Mouse (Mus musculus) heart, embryonic 15.5 days (tissue): ENCODE results near the gene Mdh1b. TPM values are rescaled to one million over a fixed set of nuclear protein-coding genes. Genes with fewer than 3 reads are reported as not detected.
A peak's percentile ranks its signal among the peaks of the same experiment; 100 is the strongest.

Source experiments
- ATAC-seq: fragments of 200-750 bp; cut with Nextera tagmentation; replicated peaks from 2 replicates; pipeline ENCODE4 v1.8.0; 2017; ENCODE audit warnings: low read depth, moderate TSS enrichment; ENCODE audit not compliant: insufficient number of reproducible peaks, insufficient read depth, low FRiP score
- H3K27ac ChIP-seq: fragments of 300-500 bp; sonication (generic); 2 replicates; pipeline ENCODE4 v1.5.1; 2015; ENCODE audit warnings: mild to moderate bottlenecking, inconsistent platforms
- H3K27me3 ChIP-seq: fragments of 300-500 bp; sonication (generic); 2 replicates; pipeline ENCODE4 v1.6.1; 2015; ENCODE audit warnings: inconsistent platforms
- H3K36me3 ChIP-seq: fragments of 300-500 bp; sonication (generic); 2 replicates; pipeline ENCODE4 v1.6.1; 2015; ENCODE audit warnings: mild to moderate bottlenecking, inconsistent platforms
- H3K4me1 ChIP-seq: fragments of 300-500 bp; sonication (generic); replicated peaks from 2 replicates; pipeline ENCODE4 v1.6.1; 2015; ENCODE audit warnings: inconsistent platforms
- H3K4me2 ChIP-seq: fragments of 300-500 bp; sonication (generic); 2 replicates; pipeline ENCODE4 v1.6.1; 2015; ENCODE audit warnings: inconsistent platforms, mild to moderate bottlenecking, moderate library complexity
- H3K4me3 ChIP-seq: fragments of 300-500 bp; sonication (generic); 2 replicates; pipeline ENCODE4 v1.5.1; 2015; ENCODE audit warnings: mild to moderate bottlenecking, inconsistent platforms
- H3K9ac ChIP-seq: fragments of 300-500 bp; sonication (generic); 2 replicates; pipeline ENCODE4 v1.6.1; 2015; ENCODE audit warnings: mild to moderate bottlenecking, inconsistent platforms
- H3K9me3 ChIP-seq: fragments of 300-500 bp; sonication (generic); replicated peaks from 2 replicates; pipeline ENCODE4 v1.6.1; 2016; ENCODE audit warnings: inconsistent platforms
- WGBS: fragments of 180-500 bp; shearing (Covaris S2); methylation state at CpG from one replicate; pipeline ENCODE4 v1.1.7; 2015; ENCODE audit warnings: mixed read lengths; 5-methylcytosine and 5-hydroxymethylcytosine counted together
- polyA plus RNA-seq: library from polyadenylated mRNA; unstranded; fragments of >200 nt; fragmentation: Nextera tagmentation; extraction: Ambion mirVana; gene quantifications from 2 replicates; pipeline ENCODE4 v1.2.1, GENCODE M21; 2015

Mdh1b gene
- polyA plus RNA-seq: 0.10 TPM in 1 of 2 replicates, not detected in the other

GRCm38 (mm10) chr1:63730240-63730771, at the start of gene Mdh1b, which contains the start of gene Fastkd2:
Gene Mdh1b (minus strand): TSS chr1:63730318.
Gene Fastkd2 (plus strand): TSS chr1:63730614.
- no peak; the same call in 1 of the 2 replicates for ATAC-seq
- no peaks in the 10 kb centered on the region for H3K27me3 ChIP-seq
- under 1% methylated on average over 31 of the region's 31 CpGs for WGBS
- H3K4me3 ChIP-seq: peak within 1 kb of the TSS; percentile 65
- H3K27ac ChIP-seq: no peak within 1 kb of the TSS
- H3K4me2 ChIP-seq: peak within 1 kb of the TSS; percentile 64
- H3K9ac ChIP-seq: peak within 1 kb of the TSS; percentile 57
- H3K9me3 ChIP-seq: no peaks in the 10 kb centered on the region
- peaks cover 14% of the 10 kb centered on the region for H3K4me1 ChIP-seq
- H3K36me3 ChIP-seq: no peaks in the 10 kb centered on the region

GRCm38 (mm10) chr1:63776902-63777630, 46.9 kb upstream of the Mdh1b start:
- H3K27ac ChIP-seq: no peak overlapping the region

GRCm38 (mm10) chr1:63776396-63776795, 46.3 kb upstream of the Mdh1b start:
- WGBS: 29% methylated on average over 1 of the region's 1 CpGs
- ATAC-seq: no peak
- Histone ChIP-seq H3K4me2 (no peak overlapping the region), H3K27ac (no peak overlapping the region), H3K36me3 (no peaks in the 10 kb centered on the region), H3K27me3 (no peaks in the 10 kb centered on the region), H3K4me3 (no peak overlapping the region), H3K9ac (no peak overlapping the region), H3K9me3 (no peaks in the 10 kb centered on the region), H3K4me1 (no peaks in the 10 kb centered on the region)

More at GRCm38 (mm10) chr1:63776902-63777630, 46.9 kb upstream of the Mdh1b start:
- no peak for ATAC-seq
- Histone ChIP-seq H3K4me2 (no peak overlapping the region), H3K36me3 (no peaks in the 10 kb centered on the region), H3K4me1 (no peaks in the 10 kb centered on the region), H3K9ac (no peak overlapping the region), H3K4me3 (no peak overlapping the region), H3K9me3 (no peaks in the 10 kb centered on the region), H3K27me3 (no peaks in the 10 kb centered on the region)
- WGBS: 37% methylated on average over 4 of the region's 4 CpGs

DNA sequence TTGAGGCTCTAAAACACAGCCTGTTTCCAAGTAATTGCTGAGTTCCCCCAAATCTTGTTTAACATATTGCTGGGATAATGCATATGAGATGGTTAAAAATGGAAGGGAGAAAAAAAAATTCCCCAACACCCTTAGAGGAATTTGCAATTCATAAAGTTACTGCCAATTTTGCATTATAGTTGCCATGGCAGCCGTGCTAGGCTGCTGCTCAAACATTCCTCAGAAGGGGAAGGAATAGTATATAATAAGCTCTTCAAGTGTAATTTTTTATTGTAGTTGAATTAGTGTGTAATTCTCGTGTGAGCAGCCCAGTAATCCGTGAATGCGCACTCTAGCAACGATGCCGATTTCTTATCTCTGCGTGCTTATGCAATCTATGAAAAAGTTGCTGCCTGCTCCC, 40.2 kb upstream of the Mdh1b start:
- no peak overlapping the region for H3K27ac ChIP-seq
- H3K36me3 ChIP-seq: no peaks in the 10 kb centered on the region
- no peak overlapping the region for H3K4me2 ChIP-seq
- no peak overlapping the region for H3K9ac ChIP-seq
- H3K27me3 ChIP-seq: no peaks in the 10 kb centered on the region; the same call in 1 of the 2 replicates
- no peak overlapping the region for H3K4me3 ChIP-seq
- ATAC-seq: no peak
- 76% methylated on average over 7 of the region's 7 CpGs for WGBS
- no peaks in the 10 kb centered on the region for H3K9me3 ChIP-seq
- 0 out of 2 replicates have a peak, but pooled peaks cover 2% of the 10 kb centered on the region for H3K4me1 ChIP-seq

DNA sequence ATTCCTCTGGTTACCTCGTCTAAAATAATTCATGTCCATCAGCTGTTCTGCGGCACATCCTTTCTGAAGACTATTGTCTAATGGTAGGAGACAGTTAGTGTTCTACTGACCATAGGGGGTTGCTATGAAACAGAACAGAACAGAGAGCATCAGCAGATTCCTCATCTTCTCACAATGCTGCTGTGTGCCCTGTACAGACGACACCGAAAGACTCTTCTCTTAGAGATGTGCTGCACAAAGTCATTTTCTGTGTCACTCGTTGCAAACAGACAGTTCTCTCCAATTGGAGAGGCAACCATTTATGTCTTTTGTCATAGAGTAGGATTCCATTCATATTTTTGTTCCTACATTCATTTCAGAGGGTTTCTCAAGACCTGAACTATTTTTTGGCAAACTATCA, 39.0 kb upstream of the Mdh1b start, which contains the start of gene 4933402D24Rik:
Gene 4933402D24Rik, minus strand, starts transcription at position 101 of the 400 bp plus-strand sequence.
- no peak within 1 kb of the TSS for H3K27ac ChIP-seq
- no peak within 1 kb of the TSS for H3K9ac ChIP-seq
- 0 out of 2 replicates have a peak, but pooled peaks cover 2% of the 10 kb centered on the region for H3K4me1 ChIP-seq
- H3K9me3 ChIP-seq: no peaks in the 10 kb centered on the region
- no peaks in the 10 kb centered on the region; the same call in 1 of the 2 replicates for H3K27me3 ChIP-seq
- WGBS: 76% methylated on average over 5 of the region's 5 CpGs
- no peak within 1 kb of the TSS for H3K4me2 ChIP-seq
- H3K36me3 ChIP-seq: no peaks in the 10 kb centered on the region
- no peak for ATAC-seq
- H3K4me3 ChIP-seq: no peak within 1 kb of the TSS

DNA sequence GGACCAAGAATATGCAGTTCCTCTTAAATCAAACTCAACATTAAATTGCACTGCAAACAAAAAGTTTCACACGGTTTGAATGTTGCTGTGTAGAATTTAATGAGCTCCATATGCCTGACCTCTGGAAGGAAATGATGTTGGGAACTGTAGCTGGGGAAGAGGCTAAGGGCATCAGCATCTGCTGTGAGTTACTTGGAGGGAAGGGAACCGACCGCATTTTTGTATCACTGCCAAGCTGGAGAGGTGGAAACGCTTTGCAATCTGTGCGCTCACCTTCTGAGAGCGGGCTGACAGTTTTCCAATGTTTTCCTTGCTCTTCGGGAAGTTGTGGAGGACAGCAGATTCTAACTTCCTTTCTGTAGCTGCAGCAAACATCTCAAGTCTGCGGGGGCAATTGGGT, 38.0 kb upstream of the Mdh1b start:
- no peaks in the 10 kb centered on the region for H3K9me3 ChIP-seq
- no peak overlapping the region for H3K4me2 ChIP-seq
- no peak for ATAC-seq
- H3K27ac ChIP-seq: no peak overlapping the region
- 0 out of 2 replicates have a peak, but pooled peaks cover 2% of the 10 kb centered on the region for H3K4me1 ChIP-seq
- no peaks in the 10 kb centered on the region; the same call in 1 of the 2 replicates for H3K27me3 ChIP-seq
- H3K36me3 ChIP-seq: no peaks in the 10 kb centered on the region
- H3K4me3 ChIP-seq: no peak overlapping the region
- no peak overlapping the region for H3K9ac ChIP-seq
- WGBS: 38% methylated on average over 8 of the region's 8 CpGs

DNA sequence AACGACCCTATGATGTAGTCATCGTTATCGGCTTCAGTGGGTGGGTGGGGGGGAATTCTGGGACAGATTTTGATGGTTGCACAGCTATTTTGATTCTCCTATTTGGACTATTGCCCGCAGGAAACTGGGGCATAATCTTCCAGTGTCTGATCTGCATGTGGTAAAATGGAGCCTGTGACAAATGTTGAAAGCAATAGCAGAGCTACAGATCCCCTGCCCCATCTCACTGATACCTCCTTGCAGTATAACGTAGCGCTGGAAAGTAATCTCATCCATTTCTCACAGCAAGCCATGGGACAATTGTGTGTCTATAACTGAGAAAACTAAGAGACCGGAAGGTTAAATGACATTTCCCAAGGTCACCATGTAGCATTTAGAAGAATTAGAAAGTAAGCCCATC, 34.3 kb upstream of the Mdh1b start:
- Histone ChIP-seq H3K4me2 (no peak overlapping the region), H3K36me3 (no peaks in the 10 kb centered on the region), H3K27ac (no peak overlapping the region), H3K4me3 (no peak overlapping the region), H3K27me3 (no peaks in the 10 kb centered on the region; the same call in 1 of the 2 replicates), H3K4me1 (0 out of 2 replicates have a peak, but pooled peaks cover 2% of the 10 kb centered on the region), H3K9me3 (no peaks in the 10 kb centered on the region), H3K9ac (no peak overlapping the region)
- no peak for ATAC-seq
- 76% methylated on average over 7 of the region's 7 CpGs for WGBS

DNA sequence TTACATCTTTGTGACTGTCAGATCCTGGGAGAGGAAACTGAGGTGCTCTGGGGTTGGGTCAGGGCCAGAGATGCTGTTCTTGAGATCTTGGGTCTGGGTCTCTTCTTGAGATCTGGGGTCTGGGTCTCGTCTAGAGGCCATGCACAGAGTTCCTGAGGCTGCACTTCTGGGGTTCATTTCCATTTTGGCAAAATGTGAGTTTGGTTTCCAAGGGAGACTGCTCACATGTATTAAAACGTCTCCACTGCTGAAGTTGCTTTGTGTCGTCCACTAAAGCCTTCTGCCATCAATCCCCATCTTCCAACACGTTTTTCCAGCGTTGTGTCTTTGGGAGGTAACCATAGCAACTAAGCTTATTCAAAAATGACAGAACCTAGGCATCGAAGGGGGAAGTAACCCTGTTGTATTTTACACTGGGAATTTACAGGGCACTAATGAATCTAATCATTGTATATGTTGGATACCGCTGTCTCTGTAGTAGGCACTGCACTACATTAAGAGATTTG, 33.8 kb upstream of the Mdh1b start:
- 47% methylated on average over 7 of the region's 7 CpGs for WGBS
- Histone ChIP-seq H3K27me3 (no peaks in the 10 kb centered on the region; the same call in 1 of the 2 replicates), H3K9me3 (no peaks in the 10 kb centered on the region), H3K27ac (peak overlapping the region; percentile 9; the same call in 1 of the 2 replicates), H3K4me1 (0 out of 2 replicates have a peak, but pooled peaks cover 2% of the 10 kb centered on the region), H3K9ac (no peak overlapping the region), H3K36me3 (no peaks in the 10 kb centered on the region), H3K4me2 (no peak overlapping the region), H3K4me3 (no peak overlapping the region)
- ATAC-seq: no peak

DNA sequence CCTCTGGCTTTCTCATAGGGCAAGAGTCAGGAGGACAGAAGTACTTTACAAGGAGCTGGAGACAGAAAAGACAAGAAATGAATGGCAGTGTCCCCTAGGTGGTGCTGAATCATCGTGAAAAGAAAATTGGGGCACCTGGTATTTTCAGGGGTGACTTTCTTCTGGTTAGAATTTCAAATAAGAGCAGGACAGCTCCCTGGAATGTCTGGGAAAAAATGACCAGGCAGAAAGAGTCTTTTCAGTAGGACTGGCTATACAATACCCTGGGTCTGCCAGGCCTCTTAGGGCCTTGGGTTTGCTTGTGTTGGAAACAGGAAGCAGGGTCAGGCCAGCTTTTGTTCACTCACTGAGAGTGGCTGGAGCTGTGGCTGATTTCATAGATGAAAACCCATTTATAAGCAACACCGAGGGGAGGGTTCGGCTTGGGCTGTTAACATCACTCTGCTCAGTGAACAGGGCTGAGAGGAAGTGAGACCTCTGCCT, 33.1 kb upstream of the Mdh1b start:
- Histone ChIP-seq H3K4me3 (no peak overlapping the region), H3K9ac (no peak overlapping the region), H3K27me3 (no peaks in the 10 kb centered on the region), H3K9me3 (no peaks in the 10 kb centered on the region), H3K36me3 (no peaks in the 10 kb centered on the region), H3K4me1 (0 out of 2 replicates have a peak, but pooled peaks cover 2% of the 10 kb centered on the region), H3K27ac (peak overlapping the region; percentile 9; the same call in 1 of the 2 replicates), H3K4me2 (no peak overlapping the region)
- 16% methylated on average over 3 of the region's 3 CpGs for WGBS
- ATAC-seq: no peak; the same call in 1 of the 2 replicates

GRCm38 (mm10) chr1:63756005-63756404, 25.9 kb upstream of the Mdh1b start:
- Histone ChIP-seq H3K4me1 (no peaks in the 10 kb centered on the region), H3K9me3 (no peaks in the 10 kb centered on the region), H3K4me2 (no peak overlapping the region), H3K27ac (no peak overlapping the region), H3K9ac (no peak overlapping the region), H3K27me3 (no peaks in the 10 kb centered on the region), H3K36me3 (peaks cover 6% of the 10 kb centered on the region), H3K4me3 (no peak overlapping the region)
- ATAC-seq: no peak
- 46% methylated on average over 2 of the region's 2 CpGs for WGBS

DNA sequence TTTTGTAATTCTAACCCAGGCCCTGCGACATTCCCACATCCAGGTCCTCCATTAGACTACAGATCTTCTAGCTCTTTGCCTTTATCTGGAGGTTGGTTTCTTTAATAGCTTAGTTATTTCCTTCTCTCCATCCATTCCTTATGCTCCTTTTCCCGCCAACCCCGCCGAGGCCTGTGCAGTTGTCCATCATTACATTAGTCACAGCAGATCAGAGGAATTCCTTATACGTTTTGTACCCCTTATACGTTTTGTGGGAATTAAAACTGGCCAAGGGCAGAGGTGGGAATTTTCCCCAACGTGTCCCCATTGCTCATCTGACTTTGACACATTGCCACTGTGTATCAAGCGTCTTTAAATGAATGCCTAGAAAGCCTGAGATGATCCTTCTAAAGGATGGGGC, 322 bp downstream of the Mdh1b start:
- peak overlapping the region; percentile 64 for H3K4me2 ChIP-seq
- H3K36me3 ChIP-seq: no peaks in the 10 kb centered on the region
- H3K9ac ChIP-seq: peak overlapping the region; percentile 57
- H3K4me1 ChIP-seq: peaks cover 14% of the 10 kb centered on the region
- no peaks in the 10 kb centered on the region for H3K9me3 ChIP-seq
- WGBS: 48% methylated on average over 8 of the region's 8 CpGs
- no peak for ATAC-seq
- H3K27ac ChIP-seq: no peak overlapping the region
- no peaks in the 10 kb centered on the region for H3K27me3 ChIP-seq
- H3K4me3 ChIP-seq: peak overlapping the region; percentile 65
